Mouse (Mus musculus): ENCODE results near the gene Pla2g10. TPM values are rescaled to one million over a fixed set of nuclear protein-coding genes. Genes with fewer than 3 reads are reported as not detected.
"Not testable (repeated sequence)": the region's sequence is repeated elsewhere in the genome, so short reads cannot be mapped to it uniquely, and the experiment has no call there.

The Pla2g10 gene
- polyA plus RNA-seq (2014; fragmentation: Nextera tagmentation; extraction: Ambion mirVana) = 0.29 TPM in 1 of 2 replicates, not detected in the other

DNA sequence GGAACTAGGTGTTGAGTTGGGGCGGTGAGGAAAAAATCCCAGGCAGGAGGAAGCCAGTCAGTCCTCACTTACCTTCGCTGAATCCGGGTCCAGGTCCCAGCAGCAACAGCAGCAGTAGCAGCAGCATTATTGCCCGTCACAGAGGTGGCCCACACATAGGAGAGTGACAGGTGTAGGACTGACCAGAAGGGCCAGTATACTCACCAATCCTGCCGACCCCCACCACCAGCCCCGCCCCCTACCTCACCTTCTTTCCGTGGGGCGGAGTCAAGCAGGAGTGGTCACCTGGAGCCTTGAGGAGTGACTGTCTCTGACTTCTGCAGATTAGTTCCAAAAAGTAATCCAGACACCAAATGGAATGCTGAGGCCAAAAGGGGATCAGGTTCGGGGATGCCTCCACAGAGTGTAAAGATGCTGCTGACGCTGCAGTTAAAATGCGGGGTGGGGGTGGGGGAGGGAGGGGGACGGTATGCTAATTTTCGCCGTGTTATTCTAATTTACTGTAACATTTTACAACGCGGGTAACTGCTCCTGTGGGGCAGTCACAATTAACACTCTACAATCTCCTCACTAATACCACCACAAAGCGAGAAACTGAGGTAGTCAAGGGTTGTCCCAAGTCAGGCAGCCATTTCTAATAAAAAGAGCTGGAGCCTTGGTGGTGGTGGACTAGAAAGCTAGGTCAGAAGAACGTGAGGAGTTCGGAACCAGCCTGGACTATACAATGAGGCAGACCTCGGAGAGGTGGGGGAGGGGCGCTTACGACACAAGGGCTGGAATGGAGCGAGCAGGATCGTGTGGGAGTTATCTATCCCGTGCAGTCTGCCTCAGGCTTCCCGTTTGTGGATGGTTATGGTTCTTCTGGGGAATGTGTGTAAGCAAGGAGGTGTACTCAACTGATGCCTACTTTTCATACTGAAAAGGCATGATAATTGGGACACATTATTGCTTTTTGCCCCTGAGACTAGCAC is at the start of gene Pla2g10:
Pla2g10 (minus strand) TSS at position 699 of the 971 bp plus-strand sequence.
- Histone ChIP-seq H3K4me3 (ENCODE audit: low read depth, low read length) (no peak within 1 kb of the TSS), H3K27me3 (ENCODE audit: control insufficient read depth, insufficient read depth, low read length) (no peaks in the 10 kb centered on the region), H3K4me1 (replicated peaks; ENCODE audit: control insufficient read depth, insufficient read depth, low read length) (no peaks in the 10 kb centered on the region), H3K36me3 (ENCODE audit: control insufficient read depth, insufficient read depth, low read length) (no peaks in the 10 kb centered on the region), H3K9me3 (ENCODE audit: control insufficient read depth, low read length) (no peaks in the 10 kb centered on the region), H3K9ac (ENCODE audit: low read depth, low read length) (no peak within 1 kb of the TSS), H3K27ac (ENCODE audit: low read depth, low read length) (no peak within 1 kb of the TSS), H3K4me2 (replicated peaks; ENCODE audit: low read depth, low read length) (no peak within 1 kb of the TSS)
- ATAC-seq (ENCODE audit: low FRiP score) (no peak), DNase-seq (ENCODE audit: low spot score) (peak; percentile 31)
- 18% methylated on average over 26 of the region's 26 CpGs for WGBS

DNA sequence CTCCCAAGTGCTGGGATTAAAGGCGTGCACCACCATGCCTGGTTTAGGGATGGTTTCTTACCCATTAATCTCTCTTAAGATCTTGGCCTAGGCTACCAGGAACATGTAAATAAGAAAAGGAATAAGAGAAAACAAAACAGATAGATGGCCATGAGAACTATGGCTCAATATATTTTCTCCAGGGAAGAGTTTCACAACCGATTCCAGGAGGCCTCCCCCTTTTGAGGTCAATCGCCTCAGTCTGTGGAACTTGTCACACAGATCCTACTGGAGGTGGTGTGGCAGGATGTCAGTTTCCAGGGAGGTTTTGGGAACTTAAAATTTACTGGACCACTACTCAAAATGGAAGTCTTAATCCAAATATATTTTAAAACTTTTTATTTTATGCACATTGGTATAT is 43.9 kb upstream of the Pla2g10 start:
- not testable (repeated sequence) for H3K9me3 ChIP-seq (ENCODE audit: control insufficient read depth, low read length); ATAC-seq (ENCODE audit: low FRiP score); DNase-seq (ENCODE audit: low spot score); H3K36me3 ChIP-seq (ENCODE audit: control insufficient read depth, insufficient read depth, low read length); H3K4me1 ChIP-seq (replicated peaks; ENCODE audit: control insufficient read depth, insufficient read depth, low read length); H3K27ac ChIP-seq (ENCODE audit: low read depth, low read length); H3K27me3 ChIP-seq (ENCODE audit: control insufficient read depth, insufficient read depth, low read length); H3K9ac ChIP-seq (ENCODE audit: low read depth, low read length); H3K4me3 ChIP-seq (ENCODE audit: low read depth, low read length); H3K4me2 ChIP-seq (replicated peaks; ENCODE audit: low read depth, low read length)
- WGBS = 90% methylated on average over 3 of the region's 3 CpGs

DNA sequence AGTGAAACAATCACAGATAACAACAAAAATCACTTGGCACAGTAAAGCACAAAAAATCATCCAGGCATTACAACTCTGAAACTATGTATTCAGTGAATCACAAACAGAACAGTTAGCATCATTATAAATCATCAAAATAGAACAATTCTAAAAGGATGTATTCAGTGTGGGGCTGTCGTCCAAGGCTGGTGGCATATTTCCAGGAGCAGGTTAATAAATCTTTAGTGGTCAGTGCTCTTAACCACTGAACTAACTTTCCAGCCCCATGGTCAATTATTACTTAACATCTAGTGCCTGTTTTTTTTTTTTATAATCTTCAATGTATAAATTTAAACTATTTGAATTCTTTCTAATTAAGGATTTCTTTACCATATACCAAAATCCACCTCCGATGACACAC is 43.2 kb upstream of the Pla2g10 start:
- not testable (repeated sequence) for ATAC-seq (ENCODE audit: low FRiP score); H3K4me1 ChIP-seq (replicated peaks; ENCODE audit: control insufficient read depth, insufficient read depth, low read length); H3K36me3 ChIP-seq (ENCODE audit: control insufficient read depth, insufficient read depth, low read length); DNase-seq (ENCODE audit: low spot score); H3K27ac ChIP-seq (ENCODE audit: low read depth, low read length); H3K4me2 ChIP-seq (replicated peaks; ENCODE audit: low read depth, low read length); H3K4me3 ChIP-seq (ENCODE audit: low read depth, low read length); H3K27me3 ChIP-seq (ENCODE audit: control insufficient read depth, insufficient read depth, low read length); H3K9ac ChIP-seq (ENCODE audit: low read depth, low read length); H3K9me3 ChIP-seq (ENCODE audit: control insufficient read depth, low read length)
- 89% methylated on average over 2 of the region's 2 CpGs for WGBS

DNA sequence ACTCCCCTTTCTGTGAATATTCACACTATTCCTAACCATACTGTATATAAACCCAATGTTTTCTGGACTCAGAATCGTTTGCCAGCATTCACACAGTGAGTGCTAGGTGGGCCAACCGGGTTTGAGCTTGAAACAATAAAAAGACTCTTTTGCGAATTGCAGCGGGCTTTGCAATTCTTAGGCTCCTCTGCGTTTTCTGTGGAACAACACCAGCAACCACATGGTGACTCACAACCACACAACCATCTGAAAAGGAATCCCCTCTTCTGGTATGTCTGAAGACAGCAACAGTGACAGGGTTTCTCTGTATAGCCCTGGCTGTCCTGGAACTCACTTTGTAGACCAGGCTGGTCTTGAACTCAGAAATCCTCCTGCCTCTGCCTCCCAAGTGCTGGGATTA is 41.3 kb upstream of the Pla2g10 start:
- 91% methylated on average over 5 of the region's 5 CpGs for WGBS
- not testable (repeated sequence) for H3K27ac ChIP-seq (ENCODE audit: low read depth, low read length); H3K4me3 ChIP-seq (ENCODE audit: low read depth, low read length); H3K36me3 ChIP-seq (ENCODE audit: control insufficient read depth, insufficient read depth, low read length); H3K27me3 ChIP-seq (ENCODE audit: control insufficient read depth, insufficient read depth, low read length); H3K9ac ChIP-seq (ENCODE audit: low read depth, low read length); DNase-seq (ENCODE audit: low spot score); ATAC-seq (ENCODE audit: low FRiP score); H3K4me1 ChIP-seq (replicated peaks; ENCODE audit: control insufficient read depth, insufficient read depth, low read length); H3K4me2 ChIP-seq (replicated peaks; ENCODE audit: low read depth, low read length); H3K9me3 ChIP-seq (ENCODE audit: control insufficient read depth, low read length)

DNA sequence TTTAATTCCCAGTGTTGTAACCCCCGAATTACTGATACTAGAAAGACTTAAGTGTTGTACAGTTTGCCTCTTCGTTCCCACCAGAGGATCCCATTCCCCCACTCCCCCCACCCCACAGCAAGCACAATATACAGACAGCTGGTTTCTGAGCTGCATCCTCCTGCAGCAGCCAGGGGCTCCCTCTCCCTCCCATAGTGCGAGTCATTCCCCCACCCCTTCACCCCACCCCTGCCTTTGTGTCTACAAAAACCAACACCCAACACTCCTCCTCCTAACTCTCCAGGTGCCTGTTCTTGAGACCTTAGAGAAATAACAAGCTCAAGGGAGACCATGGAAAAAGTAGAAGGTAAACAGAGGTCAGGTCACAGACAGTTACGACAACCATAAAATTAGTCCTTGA is 40.8 kb upstream of the Pla2g10 start:
- H3K9ac ChIP-seq (ENCODE audit: low read depth, low read length); H3K36me3 ChIP-seq (ENCODE audit: control insufficient read depth, insufficient read depth, low read length); H3K27me3 ChIP-seq (ENCODE audit: control insufficient read depth, insufficient read depth, low read length); H3K27ac ChIP-seq (ENCODE audit: low read depth, low read length); H3K4me3 ChIP-seq (ENCODE audit: low read depth, low read length); H3K4me1 ChIP-seq (replicated peaks; ENCODE audit: control insufficient read depth, insufficient read depth, low read length); ATAC-seq (ENCODE audit: low FRiP score); H3K9me3 ChIP-seq (ENCODE audit: control insufficient read depth, low read length); DNase-seq (ENCODE audit: low spot score); H3K4me2 ChIP-seq (replicated peaks; ENCODE audit: low read depth, low read length): not testable (repeated sequence)
- WGBS = 73% methylated on average over 4 of the region's 4 CpGs

DNA sequence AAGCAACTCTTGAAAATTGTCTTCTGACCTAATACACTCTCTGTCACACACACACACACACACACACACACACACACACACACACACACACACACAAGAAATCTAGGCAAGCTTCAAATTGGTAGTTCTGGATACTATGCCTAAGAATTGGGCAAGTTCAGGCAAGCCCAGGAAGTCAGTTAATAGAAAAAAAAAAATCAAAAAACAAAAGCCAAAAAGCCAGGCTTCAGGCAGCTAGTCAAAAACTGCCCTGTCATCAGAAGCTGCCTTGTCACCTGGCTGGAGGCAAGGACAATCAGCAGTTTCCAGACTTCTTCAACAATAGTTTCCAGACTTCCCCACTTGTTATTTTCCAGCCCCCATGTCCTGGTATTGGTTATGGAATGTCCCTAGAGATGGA is 35.6 kb upstream of the Pla2g10 start:
- H3K4me2 ChIP-seq (replicated peaks; ENCODE audit: low read depth, low read length) = no peak overlapping the region
- no peaks in the 10 kb centered on the region for H3K27me3 ChIP-seq (ENCODE audit: control insufficient read depth, insufficient read depth, low read length)
- H3K27ac ChIP-seq (ENCODE audit: low read depth, low read length) = no peak overlapping the region
- H3K9me3 ChIP-seq (ENCODE audit: control insufficient read depth, low read length) = no peaks in the 10 kb centered on the region
- DNase-seq (ENCODE audit: low spot score) (no peak), ATAC-seq (ENCODE audit: low FRiP score) (no peak)
- no peak overlapping the region for H3K9ac ChIP-seq (ENCODE audit: low read depth, low read length)
- H3K4me1 ChIP-seq (replicated peaks; ENCODE audit: control insufficient read depth, insufficient read depth, low read length) = no peaks in the 10 kb centered on the region
- no peaks in the 10 kb centered on the region for H3K36me3 ChIP-seq (ENCODE audit: control insufficient read depth, insufficient read depth, low read length)
- H3K4me3 ChIP-seq (ENCODE audit: low read depth, low read length) = no peak overlapping the region

DNA sequence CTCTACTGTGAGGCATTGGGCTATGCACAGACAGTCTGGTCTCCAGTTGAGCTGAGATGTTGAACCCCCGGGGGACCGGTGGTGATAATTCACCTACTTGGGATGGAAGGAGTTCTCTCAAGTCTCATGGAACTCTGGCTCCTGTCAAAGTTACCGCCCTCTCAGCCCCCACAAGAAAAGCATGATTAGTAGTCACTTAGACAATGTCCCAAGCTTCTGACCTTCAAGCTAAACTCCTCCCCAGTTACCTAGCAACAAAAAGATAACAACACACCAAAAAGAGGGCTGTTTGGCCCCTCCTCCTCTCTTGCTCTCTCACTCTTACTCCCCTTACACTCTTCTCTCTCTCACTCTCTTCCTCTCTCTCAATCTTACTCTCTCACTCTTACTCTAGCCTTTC is 33.7 kb upstream of the Pla2g10 start:
- Histone ChIP-seq H3K9ac (ENCODE audit: low read depth, low read length) (no peak overlapping the region), H3K27ac (ENCODE audit: low read depth, low read length) (no peak overlapping the region), H3K4me2 (replicated peaks; ENCODE audit: low read depth, low read length) (no peak overlapping the region), H3K4me3 (ENCODE audit: low read depth, low read length) (no peak overlapping the region), H3K27me3 (ENCODE audit: control insufficient read depth, insufficient read depth, low read length) (no peaks in the 10 kb centered on the region), H3K9me3 (ENCODE audit: control insufficient read depth, low read length) (no peaks in the 10 kb centered on the region), H3K36me3 (ENCODE audit: control insufficient read depth, insufficient read depth, low read length) (no peaks in the 10 kb centered on the region), H3K4me1 (replicated peaks; ENCODE audit: control insufficient read depth, insufficient read depth, low read length) (no peaks in the 10 kb centered on the region)
- WGBS = 68% methylated on average over 3 of the region's 3 CpGs
- no peak for ATAC-seq (ENCODE audit: low FRiP score)
- no peak for DNase-seq (ENCODE audit: low spot score)

DNA sequence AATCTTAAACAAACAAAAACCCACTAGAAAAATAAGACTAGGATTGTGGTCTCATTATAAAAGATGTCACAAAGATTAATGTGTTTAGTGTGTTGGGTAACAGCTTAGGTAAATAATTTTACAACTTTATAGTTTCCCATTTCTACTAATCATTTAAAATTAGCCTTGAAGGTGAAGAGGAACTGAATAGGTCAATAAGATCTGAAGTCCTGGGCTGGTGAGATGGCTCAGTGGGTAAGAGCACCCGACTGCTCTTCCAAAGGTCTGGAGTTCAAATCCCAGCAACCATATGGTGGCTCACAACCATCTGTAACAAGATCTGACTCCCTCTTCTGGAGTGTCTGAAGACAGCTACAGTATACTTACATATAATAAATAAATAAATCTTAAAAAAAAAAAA is 32.0 kb upstream of the Pla2g10 start:
- H3K27me3 ChIP-seq (ENCODE audit: control insufficient read depth, insufficient read depth, low read length); H3K4me2 ChIP-seq (replicated peaks; ENCODE audit: low read depth, low read length); H3K36me3 ChIP-seq (ENCODE audit: control insufficient read depth, insufficient read depth, low read length); H3K9ac ChIP-seq (ENCODE audit: low read depth, low read length); H3K27ac ChIP-seq (ENCODE audit: low read depth, low read length); H3K4me1 ChIP-seq (replicated peaks; ENCODE audit: control insufficient read depth, insufficient read depth, low read length); H3K9me3 ChIP-seq (ENCODE audit: control insufficient read depth, low read length); ATAC-seq (ENCODE audit: low FRiP score); H3K4me3 ChIP-seq (ENCODE audit: low read depth, low read length); DNase-seq (ENCODE audit: low spot score): not testable (repeated sequence)
- 83% methylated on average over 1 of the region's 1 CpGs for WGBS

DNA sequence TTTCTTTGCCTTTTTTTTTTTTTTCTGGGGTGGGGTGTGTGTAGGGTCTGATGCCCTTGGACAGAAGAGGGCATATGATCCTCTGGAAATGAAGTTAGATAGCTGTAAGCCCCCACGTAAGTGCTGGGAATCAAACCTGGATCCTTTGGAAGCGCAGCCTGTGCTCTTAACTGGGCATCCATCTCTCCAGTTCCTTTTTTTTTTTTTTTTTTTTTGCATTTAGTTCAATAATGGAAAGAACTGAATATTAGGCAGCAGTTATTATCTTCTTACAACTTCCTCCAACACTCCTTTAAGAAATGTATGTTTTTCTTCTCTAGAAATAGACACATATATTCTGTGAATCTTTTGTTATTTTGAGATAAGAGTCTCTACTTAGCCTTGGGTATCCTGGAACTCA is 27.0 kb upstream of the Pla2g10 start:
- no peak for ATAC-seq (ENCODE audit: low FRiP score)
- DNase-seq (ENCODE audit: low spot score) = no peak
- H3K9me3 ChIP-seq (ENCODE audit: control insufficient read depth, low read length) = no peaks in the 10 kb centered on the region
- H3K9ac ChIP-seq (ENCODE audit: low read depth, low read length) = no peak overlapping the region
- no peaks in the 10 kb centered on the region for H3K27me3 ChIP-seq (ENCODE audit: control insufficient read depth, insufficient read depth, low read length)
- H3K4me3 ChIP-seq (ENCODE audit: low read depth, low read length) = no peak overlapping the region
- WGBS = 96% methylated on average over 2 of the region's 2 CpGs
- no peak overlapping the region for H3K27ac ChIP-seq (ENCODE audit: low read depth, low read length)
- no peaks in the 10 kb centered on the region for H3K4me1 ChIP-seq (replicated peaks; ENCODE audit: control insufficient read depth, insufficient read depth, low read length)
- H3K36me3 ChIP-seq (ENCODE audit: control insufficient read depth, insufficient read depth, low read length) = no peaks in the 10 kb centered on the region
- no peak overlapping the region for H3K4me2 ChIP-seq (replicated peaks; ENCODE audit: low read depth, low read length)

All from hindbrain, embryonic 11.5 days (tissue).